Mouse (Mus musculus) bone marrow macrophage, adult 2 months (primary cell): ENCODE measurements at regions not wholly inside any gene's neighbourhood (a gene's known extent, or its start where the extent isn't known, plus 50 kb on each side); places are given as distances from the start of the nearest gene placed in this dataset.

ENCODE experiments used
- CTCF ChIP-seq: IDR thresholded peaks from 2 replicates; pipeline ENCODE4 v1.5.1; 2012; ENCODE audit warnings: low read depth, mild to moderate bottlenecking, low read length, moderate library complexity
- POLR2A ChIP-seq: IDR thresholded peaks from 2 replicates; pipeline ENCODE4 v1.6.1; 2012; ENCODE audit warnings: mild to moderate bottlenecking, low read depth, low read length, borderline replicate concordance

GRCm38 (mm10) chr4:150743103-150743502 is 91.1 kb upstream of the Slc45a1 start:
- no peak for TF ChIP-seq CTCF
- TF ChIP-seq POLR2A: no peak
